Mouse (Mus musculus) Muller cell, postnatal 12 days (primary cell): ENCODE measurements around the gene Rac1.
"Not testable (repeated sequence)": the region's sequence is repeated elsewhere in the genome, so short reads cannot be mapped to it uniquely, and the experiment has no call there.

ENCODE experiments used
- DNase-seq: peaks from one replicate; pipeline ENCODE4 v3.0.0-alpha.2; 2015; ENCODE audit errors: inconsistent ontology term

Rac1 gene

GRCm38 (mm10) chr5:143526698-143527331 is 1.0 kb downstream of the Rac1 start:
- DNase-seq = peak; percentile 51

- DNase-seq = no peak
Measured at GRCm38 (mm10) chr5:143525454-143526225, 2.2 kb downstream of the Rac1 start.

- DNase-seq = no peak
Measured at GRCm38 (mm10) chr5:143522882-143523281, 5.0 kb downstream of the Rac1 start.

- DNase-seq = no peak
Measured at GRCm38 (mm10) chr5:143520415-143520814, 7.4 kb downstream of the Rac1 start.

GRCm38 (mm10) chr5:143518045-143518591 is 9.7 kb downstream of the Rac1 start:
- DNase-seq = peak; percentile 72

GRCm38 (mm10) chr5:143517436-143517835 is 10.4 kb downstream of the Rac1 start:
- DNase-seq = peak; percentile 22

- DNase-seq = no peak
Measured at GRCm38 (mm10) chr5:143517005-143517404, 10.8 kb downstream of the Rac1 start.

GRCm38 (mm10) chr5:143514878-143515277 is 13.0 kb downstream of the Rac1 start:
- DNase-seq = no peak

GRCm38 (mm10) chr5:143512305-143512704 is 15.5 kb downstream of the Rac1 start:
- no peak for DNase-seq

GRCm38 (mm10) chr5:143511577-143511976 is 16.3 kb downstream of the Rac1 start:
- DNase-seq = no peak

- DNase-seq = no peak
Measured at GRCm38 (mm10) chr5:143509737-143510136, 18.1 kb downstream of the Rac1 start.

- DNase-seq = no peak
Measured at GRCm38 (mm10) chr5:143509294-143509693, 18.5 kb downstream of the Rac1 start.

- DNase-seq = no peak
Measured at GRCm38 (mm10) chr5:143505545-143505944, 22.3 kb downstream of the Rac1 start.

- DNase-seq = no peak
Measured at GRCm38 (mm10) chr5:143505056-143505455, 22.8 kb downstream of the Rac1 start.

GRCm38 (mm10) chr5:143504453-143504852 is 23.4 kb downstream of the Rac1 start:
- DNase-seq = no peak

GRCm38 (mm10) chr5:143503740-143504139 is 24.1 kb downstream of the Rac1 start:
- DNase-seq = no peak

- DNase-seq = no peak
Measured at GRCm38 (mm10) chr5:143502899-143503557, 24.8 kb downstream of the Rac1 start.

GRCm38 (mm10) chr5:143501649-143502048 is 26.2 kb downstream of the Rac1 start:
- no peak for DNase-seq

GRCm38 (mm10) chr5:143501140-143501539 is 26.7 kb downstream of the Rac1 start:
- DNase-seq = no peak

GRCm38 (mm10) chr5:143500711-143501110 is 27.1 kb downstream of the Rac1 start:
- not testable (repeated sequence) for DNase-seq

- DNase-seq = no peak
Measured at GRCm38 (mm10) chr5:143499686-143500085, 28.1 kb downstream of the Rac1 start.

- DNase-seq = no peak
Measured at GRCm38 (mm10) chr5:143499197-143499596, 28.6 kb downstream of the Rac1 start.
